Mouse (Mus musculus) testis, adult 2 months (tissue): Measurements from ENCODE around the gene BC051019.

Experiments
- CTCF ChIP-seq: fragments of 200-500 bp; IDR thresholded peaks from 2 replicates; pipeline ENCODE4 v1.5.1; 2012; ENCODE audit warnings: low read depth, mild to moderate bottlenecking, inconsistent platforms, low read length, moderate library complexity; ENCODE audit not compliant: control insufficient read depth, insufficient read depth, insufficient replicate concordance
- POLR2A ChIP-seq: fragments of 200-500 bp; IDR thresholded peaks from 2 replicates; pipeline ENCODE4 v1.6.1; 2012; ENCODE audit warnings: low read depth, mild to moderate bottlenecking, inconsistent platforms, low read length, moderate library complexity; ENCODE audit not compliant: control insufficient read depth

GRCm38 (mm10) chr7:109734806-109735205, 11.2 kb upstream of the BC051019 start:
- no peak for TF ChIP-seq CTCF
- TF ChIP-seq POLR2A = no peak
